Comparison of ENCODE assay signal across 9 mouse cellular contexts in the genomic region with DNA sequence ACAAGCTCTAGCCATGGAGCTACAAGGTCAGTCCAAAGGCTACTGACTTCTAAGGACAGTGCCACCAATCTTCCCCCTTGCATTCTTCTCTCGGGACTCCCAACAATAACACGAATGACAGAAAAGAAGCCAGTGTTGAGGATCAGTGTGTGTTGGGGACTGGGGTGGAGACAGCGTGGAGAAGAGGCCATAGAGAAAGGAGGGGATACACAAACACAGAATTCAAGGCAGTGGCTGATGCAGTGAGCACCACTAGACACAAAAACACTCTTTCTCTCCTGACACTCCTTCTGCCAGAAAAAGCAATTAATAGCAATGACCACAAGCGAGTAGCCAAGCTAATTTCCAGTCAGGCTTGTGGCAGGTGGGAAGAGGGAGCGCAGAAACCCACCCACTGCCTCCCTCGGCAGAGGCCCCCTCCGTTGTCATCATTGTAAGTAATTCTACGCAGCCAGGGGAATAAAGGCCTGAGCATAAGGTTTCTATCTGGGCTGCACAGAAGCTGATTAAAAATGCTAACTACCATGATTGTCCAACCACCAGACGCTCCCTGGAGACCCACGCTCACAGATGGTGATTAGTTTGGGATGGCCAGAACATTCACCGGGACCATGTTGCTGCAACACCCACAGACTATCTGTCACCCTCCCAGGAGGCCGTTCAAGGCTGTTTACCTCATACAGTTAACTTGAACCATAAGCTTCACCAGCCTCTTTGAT.
A peak's percentile ranks its signal among the peaks of the same experiment; 100 is the strongest.
DNase-seq lines count a peak whose midpoint lies in the region; ATAC-seq and TF ChIP-seq lines count a peak whose summit lies in the region.
"Had no signal": no experiment of that assay in that cellular context is flagged by ENCODE, and none has a peak within 500 bp of the region (broad histone marks: within the 10 kb centered on the region; RNA-seq: fewer than 3 reads in every experiment).

No protein-coding gene starts in this region.

- H3K4me3 ChIP-seq in left cerebral cortex, adult 2 months: no peak overlapping the region
- H3K4me3 ChIP-seq in hindbrain, embryonic 12.5 days: no peak overlapping the region
- no peak overlapping the region for H3K4me3 ChIP-seq in heart, adult 2 months
- H3K4me3 ChIP-seq: heart, embryonic 13.5 days had no signal

- TF ChIP-seq EP300 in heart, adult 2 months (IDR thresholded peaks at IDR 0.05; ENCODE audit: insufficient read depth, low read depth, low read length): no peak

- H3K9ac ChIP-seq in hindbrain, embryonic 12.5 days: no peak overlapping the region
- no peak overlapping the region for H3K9ac ChIP-seq in heart, adult 2 months (ENCODE audit: low read depth, low read length)
- H3K9ac ChIP-seq: heart, embryonic 13.5 days had no signal

- H3K36me3 ChIP-seq in hindbrain, embryonic 12.5 days: no peaks in the 10 kb centered on the region; the same call in 1 of the 2 replicates
- H3K36me3 ChIP-seq in heart, adult 2 months (ENCODE audit: control insufficient read depth, insufficient read depth, low read length): no peaks in the 10 kb centered on the region
- H3K36me3 ChIP-seq: heart, embryonic 13.5 days had no signal

- H3K9me3 ChIP-seq in hindbrain, embryonic 12.5 days (replicated peaks): peaks cover 4% of the 10 kb centered on the region; the same call in 1 of the 2 replicates
- H3K9me3 ChIP-seq: heart, embryonic 13.5 days had no signal

- peak overlapping the region; percentile 15; the same call in 1 of the 2 replicates for H3K4me2 ChIP-seq in hindbrain, embryonic 12.5 days (replicated peaks)
- H3K4me2 ChIP-seq: heart, embryonic 13.5 days had no signal

- DNase-seq in left cerebral cortex, adult 2 months (ENCODE audit: extremely low spot score in 1 of 2, low spot score in 2 of 2): peak; percentile 29 to 44
- no peak for DNase-seq in left cerebral cortex, postnatal 10 days (ENCODE audit: extremely low spot score in 1 of 2, low spot score in 2 of 2)
- peak; percentile 37 to 39 for DNase-seq in left cerebral cortex, postnatal 36 days (ENCODE audit: low spot score in 2 of 2)
- DNase-seq in right cerebral cortex, postnatal 36 days (ENCODE audit: low spot score in 2 of 2): peak; percentile 43
- no peak for DNase-seq in adrenal gland, postnatal 14 days
- no peak for DNase-seq in thymus, postnatal 10 days (ENCODE audit: low spot score in 2 of 2)
- DNase-seq in heart, adult 2 months: no peak

- H3K79me2 ChIP-seq in heart, adult 2 months (replicated peaks; ENCODE audit: control insufficient read depth, insufficient read depth, low read length): no peaks in the 10 kb centered on the region; the same call in 1 of the 2 replicates

- no peak for TF ChIP-seq POLR2A in heart, adult 2 months (IDR thresholded peaks at IDR 0.05; ENCODE audit: insufficient read depth, low read depth, low read length)

- 0 out of 2 replicates have a peak, but pooled peaks cover 3% of the 10 kb centered on the region for H3K27me3 ChIP-seq in hindbrain, embryonic 12.5 days
- H3K27me3 ChIP-seq in heart, adult 2 months (ENCODE audit: control insufficient read depth, insufficient read depth, low read length): no peaks in the 10 kb centered on the region
- H3K27me3 ChIP-seq: heart, embryonic 13.5 days had no signal

- 38% methylated on average over 12 of the region's 12 CpGs for WGBS in hindbrain, embryonic 12.5 days
- WGBS in heart, adult 2 months: 77% methylated on average over 12 of the region's 12 CpGs

- peak overlapping the region; percentile 24; the same call in 1 of the 2 replicates for H3K27ac ChIP-seq in left cerebral cortex, adult 2 months
- H3K27ac ChIP-seq in hindbrain, embryonic 12.5 days: peak overlapping the region; percentile 77
- H3K27ac ChIP-seq in heart, adult 2 months: no peak overlapping the region
- H3K27ac ChIP-seq: heart, embryonic 13.5 days had no signal

- H3K4me1 ChIP-seq in hindbrain, embryonic 12.5 days: peaks cover 35% of the 10 kb centered on the region
- no peaks in the 10 kb centered on the region for H3K4me1 ChIP-seq in heart, adult 2 months (ENCODE audit: control insufficient read depth, insufficient read depth, low read length)

- ATAC-seq in hindbrain, embryonic 12.5 days (ENCODE audit: low FRiP score): peak; percentile 92

- intact Hi-C loops in left cerebral cortex, adult 2 months (cut with DNase I): no loop called here
- intact Hi-C loops in left cerebral cortex, postnatal 10 days (cut with DNase I): no loop called here
- intact Hi-C loops in left cerebral cortex, postnatal 36 days (cut with DNase I): no loop called here
- intact Hi-C loops in heart, adult 2 months (cut with DNase I): no loop called here

- TF ChIP-seq CTCF in left cerebral cortex, adult 2 months (IDR thresholded peaks at IDR 0.05): no peak
- TF ChIP-seq CTCF in heart, adult 2 months (IDR thresholded peaks at IDR 0.05): no peak

Comparison
In these comparisons a context has a peak if more than half of its experiments do, and no peak if none do; other contexts are left out.
1. DNase-seq: peak in left cerebral cortex, adult 2 months (2 of 2), left cerebral cortex, postnatal 36 days (2 of 2) and right cerebral cortex, postnatal 36 days (2 of 2); none in left cerebral cortex, postnatal 10 days (0 of 2), adrenal gland, postnatal 14 days (single experiment), thymus, postnatal 10 days (0 of 2) and heart, adult 2 months (0 of 2).